Mouse (Mus musculus) retina, postnatal 1 day (tissue): ENCODE data around the gene Itgb3bp.

ENCODE experiments used
- DNase-seq: peaks from one replicate; pipeline ENCODE4 v3.0.0-alpha.2; 2012

Itgb3bp gene

GRCm38 (mm10) chr4:99929613-99930517 is at the start of gene Itgb3bp:
Gene Itgb3bp (minus strand): TSS chr4:99929813.
- peak; percentile 87 for DNase-seq

DNA sequence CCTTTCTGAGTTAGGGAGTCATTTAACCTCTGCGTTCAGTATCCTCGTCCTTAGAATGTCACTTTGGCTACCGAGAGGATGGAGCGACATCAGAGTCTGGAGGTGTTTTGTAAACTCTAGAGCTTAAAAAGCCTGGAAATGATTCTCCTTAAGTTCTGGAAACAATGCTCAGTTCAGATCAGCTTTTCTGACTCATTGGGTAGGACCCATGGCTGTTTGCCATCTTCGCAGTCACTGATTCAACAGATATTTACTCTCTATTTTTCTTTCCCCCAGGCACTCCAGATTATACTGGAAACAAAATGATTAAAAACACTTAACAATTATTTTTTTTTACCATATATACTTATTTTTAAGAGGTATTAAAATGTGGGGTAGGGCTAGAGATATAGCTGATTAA is 49.7 kb upstream of the Itgb3bp start:
- DNase-seq: no peak

DNA sequence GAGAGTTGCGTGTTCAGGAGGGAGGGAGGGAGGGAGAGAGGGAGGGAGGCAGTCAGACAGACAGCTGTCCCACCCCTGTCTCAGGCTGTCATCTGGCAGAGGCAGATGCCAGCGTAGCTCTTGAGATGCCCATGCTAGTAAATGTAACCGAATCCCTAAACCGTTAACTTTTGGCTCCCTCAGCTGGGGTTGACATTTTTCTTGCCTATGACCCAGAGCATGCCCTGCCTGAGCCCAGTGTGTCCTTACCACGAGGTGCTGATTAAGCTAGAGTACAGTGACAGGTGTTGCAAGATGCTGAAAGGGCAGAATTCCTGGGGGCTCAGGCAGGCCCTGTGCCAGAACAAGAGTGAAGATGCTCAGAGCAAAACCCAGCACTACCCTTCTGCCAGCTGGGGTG is 44.8 kb upstream of the Itgb3bp start:
- DNase-seq: no peak

GRCm38 (mm10) chr4:99973931-99974330 is 44.3 kb upstream of the Itgb3bp start:
- no peak for DNase-seq

DNA sequence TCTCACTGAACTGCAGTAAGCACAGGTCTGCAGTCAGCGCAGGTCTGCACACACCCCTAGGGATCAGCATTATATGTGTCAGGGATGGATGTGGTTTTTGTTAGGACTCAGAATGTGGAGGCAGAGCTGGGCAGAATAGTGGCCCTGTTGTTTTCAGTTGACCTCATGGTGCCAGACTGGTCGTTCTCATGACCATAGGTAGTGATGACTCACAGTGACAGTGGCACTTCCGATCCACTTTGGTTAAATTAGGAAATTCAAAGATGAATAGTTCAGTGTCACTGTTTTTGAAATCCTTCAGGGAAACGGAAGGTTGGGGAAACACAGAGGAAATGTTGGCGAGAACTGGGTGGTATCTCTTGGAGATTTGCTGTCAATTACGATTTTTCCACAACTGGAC is 43.3 kb upstream of the Itgb3bp start:
- DNase-seq: no peak

- no peak for DNase-seq
Measured at GRCm38 (mm10) chr4:99970097-99970496, 40.5 kb upstream of the Itgb3bp start.

- no peak for DNase-seq
Measured at GRCm38 (mm10) chr4:99969328-99969727, 39.7 kb upstream of the Itgb3bp start.

DNA sequence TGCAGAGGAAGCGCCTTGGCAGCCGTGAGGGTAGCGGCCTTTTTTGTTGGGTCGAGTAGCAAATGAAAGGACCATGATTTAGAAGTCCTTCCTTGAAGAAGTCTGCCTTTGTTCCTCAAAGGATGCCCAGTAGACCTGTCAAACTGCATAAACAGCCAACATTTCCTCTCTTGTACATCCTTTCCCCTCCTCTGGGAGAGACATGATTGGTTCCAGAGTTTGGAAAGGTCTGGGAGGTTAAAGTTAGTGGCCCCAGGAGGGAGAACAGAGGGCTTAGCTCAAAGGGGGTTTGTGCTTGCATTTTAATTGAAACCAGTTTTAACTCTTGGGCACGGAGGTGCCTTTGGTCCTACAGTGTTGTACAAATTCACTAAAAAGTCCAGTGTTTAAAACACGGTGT is 36.9 kb upstream of the Itgb3bp start:
- DNase-seq: no peak

GRCm38 (mm10) chr4:99959308-99959707 is 29.7 kb upstream of the Itgb3bp start:
- no peak for DNase-seq

DNA sequence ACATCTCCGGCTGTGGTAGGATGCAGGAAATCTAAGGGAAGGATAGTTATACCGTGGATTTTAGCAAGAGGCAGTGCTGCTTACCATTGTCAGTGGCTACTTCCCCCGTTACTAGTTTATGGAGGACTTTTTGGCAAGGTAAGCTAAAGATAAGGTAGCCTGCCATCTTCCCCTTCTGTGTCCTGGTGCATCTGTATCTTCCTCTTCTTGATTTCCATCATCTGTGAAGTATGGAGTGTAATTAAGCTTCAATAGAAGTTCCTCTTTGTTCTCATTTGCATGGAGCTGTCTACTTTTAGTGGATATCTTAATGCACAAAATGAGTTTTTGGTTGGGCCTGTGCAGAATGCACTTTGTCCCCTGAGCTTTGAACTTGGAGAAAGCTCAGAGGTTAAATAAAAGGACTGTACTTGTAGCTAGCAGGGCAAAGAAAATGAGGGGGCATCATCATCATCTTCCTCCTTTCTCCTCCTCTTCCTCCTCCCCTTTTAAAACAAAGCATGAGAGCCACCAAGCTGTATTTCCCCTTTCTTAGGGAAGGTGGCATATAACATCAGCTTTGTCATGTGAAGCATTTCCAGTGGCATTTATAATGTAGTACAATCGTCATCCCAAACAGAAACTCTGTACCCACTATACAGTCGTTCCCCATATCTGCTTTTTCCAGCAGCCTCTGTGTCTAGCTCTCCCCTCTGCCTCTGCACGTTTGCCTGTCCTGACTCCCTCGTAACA is 28.6 kb upstream of the Itgb3bp start:
- DNase-seq: no peak

DNA sequence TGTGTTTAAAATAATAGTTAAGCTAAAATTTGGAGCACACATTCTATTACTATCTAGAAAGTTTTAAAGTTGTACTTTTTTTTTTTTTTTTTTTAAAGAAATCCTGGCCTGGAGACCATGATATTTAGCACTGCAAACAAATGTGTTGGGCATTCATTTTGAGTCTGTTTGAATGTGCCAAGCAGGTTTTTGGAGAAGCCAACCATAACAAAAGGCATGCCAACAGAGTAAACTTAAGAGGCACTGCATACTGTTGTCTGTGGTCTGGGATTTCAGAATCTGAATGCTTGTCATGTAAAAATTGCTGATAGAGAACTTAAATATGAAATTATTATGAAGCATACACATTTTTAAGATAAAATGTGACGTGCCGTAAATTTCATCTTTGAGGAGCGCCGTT is 27.6 kb upstream of the Itgb3bp start:
- DNase-seq: no peak

GRCm38 (mm10) chr4:99955396-99955795 is 25.8 kb upstream of the Itgb3bp start:
- DNase-seq: no peak

- no peak for DNase-seq
Measured at GRCm38 (mm10) chr4:99953904-99954303, 24.3 kb upstream of the Itgb3bp start.

GRCm38 (mm10) chr4:99947896-99948295 is 18.3 kb upstream of the Itgb3bp start:
- no peak for DNase-seq

- peak; percentile 61 for DNase-seq
Measured at GRCm38 (mm10) chr4:99947192-99947591, 17.6 kb upstream of the Itgb3bp start.

DNA sequence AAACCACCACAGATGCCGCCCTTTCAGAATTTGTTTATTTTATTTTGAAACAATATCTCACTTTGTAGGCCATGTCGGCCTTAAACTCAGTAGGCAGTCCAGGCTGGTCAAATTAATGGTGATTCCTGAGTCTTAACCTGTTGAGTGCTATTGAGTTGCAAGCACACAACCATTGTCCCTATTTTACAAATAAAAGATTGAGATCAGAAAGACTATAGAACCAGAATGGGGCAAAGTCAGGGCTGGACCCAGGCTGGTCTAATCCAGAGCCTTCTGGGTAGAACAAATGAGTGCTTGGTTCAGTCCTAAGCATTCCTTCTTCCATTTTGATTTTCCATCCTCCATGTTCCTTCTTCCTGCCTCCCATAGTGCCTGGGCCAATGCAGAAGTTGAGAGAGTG is 16.9 kb upstream of the Itgb3bp start:
- DNase-seq: no peak

DNA sequence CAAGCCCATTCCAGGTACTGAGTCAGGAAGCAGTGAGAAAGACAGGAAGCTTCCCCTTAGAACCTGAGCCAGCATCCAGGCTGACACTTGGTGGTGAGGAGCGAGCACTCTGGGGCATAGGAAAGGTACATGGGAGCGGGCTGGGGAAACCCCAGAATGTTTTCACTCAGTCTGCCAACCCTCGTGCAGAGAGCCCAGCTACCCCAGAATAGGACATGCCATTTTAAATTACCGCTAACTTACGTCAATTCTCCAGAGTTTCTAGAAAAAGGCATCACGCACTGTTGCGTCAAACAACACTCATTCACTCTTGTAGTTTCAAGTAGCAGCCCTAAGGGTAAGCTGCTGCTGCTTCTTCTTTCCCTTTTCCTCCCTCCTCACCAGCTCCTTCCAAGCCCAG is 15.4 kb upstream of the Itgb3bp start:
- DNase-seq: no peak

DNA sequence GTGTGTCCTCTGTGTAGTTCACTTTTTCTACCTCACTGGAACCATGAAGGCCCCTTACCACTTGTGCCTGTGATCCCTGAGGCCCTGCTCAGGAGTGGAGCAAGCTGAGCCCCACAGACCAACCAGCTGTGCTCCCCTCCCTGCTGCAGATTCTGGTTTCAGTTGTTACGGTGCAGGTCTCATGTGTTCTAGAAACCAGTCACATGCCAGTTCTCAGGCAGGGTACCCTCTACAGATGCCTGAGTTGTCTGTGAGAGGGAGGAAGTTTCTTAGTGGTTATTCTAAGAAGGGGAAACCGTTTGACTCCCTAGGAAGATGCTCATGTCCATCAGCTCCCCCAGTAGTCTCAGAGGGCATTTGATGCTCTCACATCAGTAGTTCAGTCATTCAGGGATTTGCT is 15.0 kb upstream of the Itgb3bp start:
- DNase-seq: no peak

GRCm38 (mm10) chr4:99941655-99942414 is 12.2 kb upstream of the Itgb3bp start:
- DNase-seq: peak; percentile 36

DNA sequence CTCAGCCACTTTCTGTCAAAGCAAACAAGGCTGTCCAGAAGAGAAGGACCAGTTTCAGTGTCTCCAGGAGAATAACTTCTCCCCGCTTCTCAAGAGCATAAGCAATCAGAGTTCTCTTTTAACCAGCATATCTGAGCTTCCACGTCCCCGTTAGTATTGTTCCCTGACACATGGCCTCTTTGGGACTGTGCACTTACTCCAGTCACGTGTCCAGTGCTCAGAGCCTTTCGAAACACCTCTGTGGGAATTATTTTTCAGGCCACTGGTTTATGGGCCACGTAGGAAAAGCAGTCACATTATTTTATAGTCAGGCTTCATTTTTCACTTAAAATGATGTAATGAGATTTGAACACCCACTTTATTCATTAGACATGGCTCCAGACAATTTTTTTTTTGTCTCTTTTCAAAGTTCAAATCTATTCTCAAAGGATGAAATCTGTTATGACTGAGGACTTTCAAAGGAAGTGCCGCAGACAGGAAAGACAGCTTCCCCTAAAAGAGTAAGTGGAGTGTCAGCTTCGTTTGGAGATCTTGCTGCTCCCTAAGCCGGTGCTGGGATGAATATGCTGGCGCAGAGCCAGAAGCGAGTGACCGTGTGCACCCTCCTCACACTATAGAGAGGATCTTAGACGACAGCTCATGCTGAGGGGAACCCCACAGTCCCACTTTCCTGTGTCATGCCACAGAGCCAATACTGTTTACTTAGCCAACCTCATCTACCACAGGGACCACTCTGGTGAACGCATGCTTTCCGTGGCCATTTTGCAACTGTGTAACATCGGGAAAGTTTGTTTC is 10.3 kb upstream of the Itgb3bp start:
- DNase-seq: peak; percentile 76

- DNase-seq: no peak
Measured at GRCm38 (mm10) chr4:99936278-99936677, 6.7 kb upstream of the Itgb3bp start.

- DNase-seq: no peak
Measured at GRCm38 (mm10) chr4:99934859-99935258, 5.2 kb upstream of the Itgb3bp start.

DNA sequence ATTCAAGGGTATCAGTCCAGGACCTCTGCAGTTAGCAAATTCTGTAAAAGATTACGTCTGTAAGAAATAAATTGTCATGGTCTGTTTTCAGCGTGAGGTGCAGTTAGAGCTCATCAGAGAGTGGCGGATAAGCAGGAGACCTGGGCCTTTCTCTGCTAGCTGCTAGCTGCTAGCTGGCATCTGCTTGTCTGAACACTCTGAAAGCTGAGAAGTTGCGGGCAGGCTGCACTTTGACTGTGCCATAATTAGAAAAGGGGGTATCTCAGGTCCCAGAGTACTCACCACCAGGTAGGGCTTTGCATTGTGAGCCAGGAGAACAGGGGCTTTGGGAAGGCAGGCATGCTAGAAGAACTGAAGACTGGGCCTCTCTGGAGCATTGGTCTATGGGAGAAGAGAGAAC is 2.2 kb upstream of the Itgb3bp start:
- DNase-seq: no peak
